Mouse (Mus musculus) left cerebral cortex, postnatal 36 days (tissue): Measurements from ENCODE around the gene Pls3. TPM values are rescaled to one million over a fixed set of nuclear protein-coding genes. Genes with fewer than 3 reads are reported as not detected.

ENCODE experiments used
- DNase-seq, 2 experiments: peaks; one replicate each; pipeline ENCODE4 v3.0.0; 2021 to 2022; ENCODE audit warnings: low spot score in 2 of 2, mixed read lengths in 1 of 2
- intact Hi-C: fragments of 180-260 bp; cut with DNase I; formaldehyde crosslinking; loops from one replicate; pipeline ENCODE4 v1.15.1; 2025
- total RNA-seq, 2 experiments: library from RNA; stranded (reverse); gene quantifications; 2 replicates each; pipeline ENCODE4 v1.2.3; 2021

Pls3 gene
- total RNA-seq = 100 to 1,000 TPM; 121 to 122 TPM

DNA sequence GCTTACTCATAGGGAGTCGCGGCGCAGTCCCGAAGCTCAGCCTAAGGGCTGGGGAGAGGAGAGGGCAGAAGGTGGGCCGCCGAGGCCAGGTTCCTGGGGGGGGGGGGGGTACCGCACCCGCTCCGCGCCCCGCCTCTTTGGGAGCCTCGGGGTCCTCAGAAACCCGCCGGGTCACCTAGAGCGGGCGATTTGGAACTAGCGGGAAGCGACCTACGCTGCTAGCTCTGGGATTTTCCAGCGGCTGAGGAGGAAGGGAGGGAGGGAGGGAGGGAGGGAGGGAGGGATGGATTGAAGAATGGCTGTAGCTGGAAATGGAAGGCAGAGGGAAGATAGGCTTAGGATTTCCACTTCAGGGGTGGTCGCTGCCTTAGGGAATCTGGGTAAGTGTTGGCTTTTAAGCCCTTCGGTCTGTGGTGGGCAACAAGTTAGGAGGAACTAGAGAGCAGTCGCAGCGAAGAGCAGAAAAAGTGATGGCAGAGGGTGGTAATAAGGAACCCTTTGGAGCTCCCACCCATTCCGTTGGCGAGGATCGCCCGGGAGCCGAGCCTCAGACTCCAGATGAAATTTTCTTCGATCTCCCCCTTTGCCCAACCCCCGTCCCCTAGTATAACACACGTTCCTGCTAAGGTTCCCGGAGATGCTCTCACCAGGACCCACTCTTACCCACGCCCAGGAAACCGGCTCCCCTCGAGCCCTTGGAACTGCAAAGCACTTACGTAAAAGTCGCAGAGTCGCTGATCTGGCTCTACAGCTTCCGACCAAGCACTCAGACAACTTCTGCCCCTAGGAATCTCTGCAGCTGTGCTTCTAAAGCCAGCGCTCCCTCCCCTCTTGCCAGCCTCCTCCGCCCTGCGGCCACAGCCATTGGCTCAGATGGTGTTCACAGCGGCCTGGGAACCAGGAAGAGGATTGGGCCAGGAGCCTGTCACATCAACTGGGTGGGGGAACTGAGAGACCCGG is at the start of gene Pls3:
Gene Pls3 (minus strand): TSS at position 851 of the 960 bp plus-strand sequence.
- DNase-seq = peak; percentile 76 to 83
- intact Hi-C loops = loop anchor here (5.0 to 10.0 kb wide), 2 partner anchors 57 to 310 kb away; no protein-coding TSS in a partner anchor

- intact Hi-C loops = no loop called here
- no peak for DNase-seq
Measured at GRCm38 (mm10) chrX:75895716-75896115, 20.7 kb upstream of the Pls3 start.

DNA sequence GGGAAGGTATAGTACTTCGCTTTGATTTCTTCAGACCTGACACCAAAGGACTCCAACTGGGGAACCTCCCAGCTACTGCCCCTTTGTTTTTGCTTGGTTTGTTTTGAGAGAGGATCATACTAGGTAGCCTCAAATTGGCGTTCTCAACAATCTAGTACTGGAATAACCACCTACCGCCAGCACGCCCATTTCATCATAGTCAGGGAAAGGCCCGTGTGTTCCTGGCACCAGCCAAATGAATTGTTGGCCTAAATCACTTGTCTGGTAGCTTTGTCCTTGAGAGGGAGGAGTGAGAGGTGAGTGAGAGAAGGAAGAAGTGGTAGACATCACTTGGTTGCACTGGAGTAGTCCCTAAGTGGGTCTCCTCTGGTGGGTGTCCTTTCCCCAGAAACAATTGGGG is 584 bp upstream of the Pls3 start:
- intact Hi-C loops = loop anchor here (10.0 kb wide), 1 partner anchor 309 kb away; no protein-coding TSS in a partner anchor

GRCm38 (mm10) chrX:75873813-75874212 is 1.2 kb downstream of the Pls3 start:
- peak; percentile 7 to 21 for DNase-seq
- intact Hi-C loops = loop anchor here (5.0 to 10.0 kb wide), 2 partner anchors 57 to 311 kb away; no protein-coding TSS in a partner anchor

More for the DNA sequence above, 584 bp upstream of the Pls3 start:
- no peak for DNase-seq

- DNase-seq = no peak
- intact Hi-C loops = loop anchor here (5.0 to 10.0 kb wide), 2 partner anchors 56 to 312 kb away; no protein-coding TSS in a partner anchor
Measured at GRCm38 (mm10) chrX:75873253-75873652, 1.7 kb downstream of the Pls3 start.

GRCm38 (mm10) chrX:75871855-75872254 is 3.1 kb downstream of the Pls3 start:
- DNase-seq = no peak
- intact Hi-C loops = loop anchor here (5.0 to 10.0 kb wide), 2 partner anchors 55 to 313 kb away; no protein-coding TSS in a partner anchor

GRCm38 (mm10) chrX:75861715-75862114 is 13.3 kb downstream of the Pls3 start:
- no peak for DNase-seq
- intact Hi-C loops = no loop called here

GRCm38 (mm10) chrX:75854294-75854693 is 20.7 kb downstream of the Pls3 start:
- intact Hi-C loops = no loop called here
- DNase-seq = no peak

- DNase-seq = no peak
- intact Hi-C loops = no loop called here
Measured at GRCm38 (mm10) chrX:75844290-75844689, 30.7 kb downstream of the Pls3 start.

DNA sequence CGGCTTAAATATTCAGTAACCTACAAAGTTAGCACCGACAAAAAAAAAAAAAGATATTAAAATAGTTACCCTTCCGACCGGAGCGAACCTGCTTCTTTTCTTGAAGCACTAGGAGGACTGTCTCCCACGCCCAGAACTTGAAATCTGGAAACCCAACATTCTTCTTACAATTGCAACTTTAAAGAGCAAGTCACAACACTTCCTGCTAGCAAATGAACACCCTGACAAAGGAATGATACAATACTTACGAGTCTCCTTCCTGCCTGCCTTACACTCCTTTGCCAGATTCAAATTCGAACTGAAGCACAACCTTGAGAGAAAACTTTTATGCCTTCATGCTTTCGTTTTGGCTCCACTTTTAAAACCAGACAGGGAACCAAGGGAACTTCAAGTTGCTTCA is 32.1 kb downstream of the Pls3 start:
- DNase-seq = no peak
- intact Hi-C loops = no loop called here

GRCm38 (mm10) chrX:75842120-75842519 is 32.9 kb downstream of the Pls3 start:
- intact Hi-C loops = no loop called here
- no peak for DNase-seq

DNA sequence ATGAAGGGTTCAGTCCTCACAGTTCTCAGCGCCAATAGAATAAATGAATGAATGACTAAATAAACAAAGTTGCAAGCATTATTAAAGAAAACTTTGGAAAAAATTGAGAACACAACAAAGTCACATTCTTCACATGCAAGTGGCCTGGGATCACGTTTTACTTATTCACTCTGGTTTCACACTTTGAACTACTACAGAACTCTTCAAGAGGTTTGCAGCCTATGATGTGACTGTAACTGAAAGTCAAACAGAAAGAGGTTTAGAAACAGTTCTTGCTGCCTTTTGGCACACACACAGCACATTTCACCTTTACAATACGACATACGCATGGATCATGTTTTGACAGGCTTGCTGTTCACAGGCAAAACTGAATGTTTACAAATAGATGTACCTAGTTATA is 34.7 kb downstream of the Pls3 start:
- intact Hi-C loops = no loop called here
- no peak for DNase-seq

DNA sequence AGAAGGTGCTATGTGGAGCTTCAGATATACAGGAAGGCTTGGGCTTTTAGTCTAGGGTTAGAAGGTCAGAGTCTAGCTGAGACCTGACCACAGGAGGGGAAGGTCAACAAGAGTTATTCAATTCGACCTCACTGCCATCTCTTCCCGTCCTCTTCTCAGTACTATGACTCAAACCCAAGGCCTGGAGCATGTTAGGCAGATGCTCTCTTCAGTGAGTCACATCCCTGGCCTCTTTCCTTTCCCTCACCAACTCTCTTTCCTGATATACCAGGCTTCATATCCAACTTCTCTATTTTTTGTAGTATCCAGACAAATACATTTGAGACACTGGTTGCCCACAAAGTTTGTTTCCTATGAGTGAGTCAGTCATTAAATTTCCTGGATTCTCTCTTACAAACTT is 40.1 kb downstream of the Pls3 start:
- no peak for DNase-seq
- intact Hi-C loops = no loop called here

GRCm38 (mm10) chrX:75834286-75834685 is 40.7 kb downstream of the Pls3 start:
- no peak for DNase-seq
- intact Hi-C loops = no loop called here

- intact Hi-C loops = no loop called here
Measured at GRCm38 (mm10) chrX:75833006-75833641, 41.9 kb downstream of the Pls3 start.

GRCm38 (mm10) chrX:75829867-75830255 is 45.1 kb downstream of the Pls3 start:
- DNase-seq = no peak
- intact Hi-C loops = no loop called here

More at GRCm38 (mm10) chrX:75833006-75833641, 41.9 kb downstream of the Pls3 start:
- DNase-seq = no peak

- DNase-seq = no peak
- intact Hi-C loops = no loop called here
Measured at GRCm38 (mm10) chrX:75829240-75829866, 45.6 kb downstream of the Pls3 start.

DNA sequence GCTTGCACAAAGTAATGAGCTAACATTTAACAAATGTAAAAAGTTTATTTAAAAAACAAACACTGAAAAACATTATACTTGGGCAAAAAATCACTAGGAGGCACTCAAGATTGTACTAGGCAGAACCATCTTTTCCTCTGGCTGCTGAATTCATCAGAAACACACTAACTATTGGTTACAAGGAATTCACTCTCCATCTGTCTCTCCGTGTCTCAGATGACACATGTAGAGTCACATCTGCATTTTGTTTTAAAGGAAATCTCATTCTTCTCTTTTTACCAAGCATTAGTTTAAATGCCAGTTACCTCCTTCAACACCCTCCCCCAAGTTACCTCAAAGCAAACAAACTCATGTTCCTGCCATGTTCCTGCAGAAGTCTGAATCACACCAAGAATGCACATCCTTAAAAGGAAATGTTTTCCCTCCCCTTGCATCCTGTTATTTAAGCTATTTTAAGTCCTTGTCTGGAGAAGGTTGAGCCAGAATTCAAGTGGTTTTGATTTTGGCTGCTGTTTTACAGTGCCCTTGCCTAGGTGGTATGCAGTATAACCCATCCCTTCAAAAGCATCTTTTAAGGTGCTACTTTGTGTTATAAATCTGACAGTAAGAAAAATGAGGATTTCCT is 56.2 kb downstream of the Pls3 start:
- no peak for DNase-seq
- intact Hi-C loops = loop anchor here (5.0 kb wide), 1 partner anchor 54 kb away; no protein-coding TSS in a partner anchor

- DNase-seq = no peak
- intact Hi-C loops = loop anchor here (5.0 kb wide), 2 partner anchors 57 to 372 kb away; no protein-coding TSS in a partner anchor
Measured at GRCm38 (mm10) chrX:75814958-75815357, 60.0 kb downstream of the Pls3 start.
